Mouse (Mus musculus) limb, embryonic 11.5 days (tissue): ENCODE data around the gene Dgka. TPM values are rescaled to one million over a fixed set of nuclear protein-coding genes. Genes with fewer than 3 reads are reported as not detected.

ENCODE experiments used
- ATAC-seq: fragments of 200-750 bp; cut with Nextera tagmentation; 2 replicates; pipeline ENCODE4 v1.8.0; 2017; ENCODE audit warnings: low read depth; ENCODE audit not compliant: insufficient number of reproducible peaks, low FRiP score, low TSS enrichment
- DNase-seq: peaks from one replicate; pipeline ENCODE4 v3.0.0-alpha.2; 2015; ENCODE audit warnings: low spot score
- H3K27ac ChIP-seq: fragments of 300-500 bp; sonication (generic); replicated peaks from 2 replicates; pipeline ENCODE4 v1.5.1; 2014; ENCODE audit warnings: low read depth, mild to moderate bottlenecking, low read length
- H3K27me3 ChIP-seq: fragments of 300-500 bp; sonication (generic); 2 replicates; pipeline ENCODE4 v1.6.1; 2014; ENCODE audit warnings: mild to moderate bottlenecking, low read length, mixed read lengths; ENCODE audit not compliant: control insufficient read depth, insufficient read depth
- H3K36me3 ChIP-seq: fragments of 300-500 bp; sonication (generic); 2 replicates; pipeline ENCODE4 v1.6.1; 2014; ENCODE audit warnings: mild to moderate bottlenecking, low read length, moderate library complexity, mixed read lengths; ENCODE audit not compliant: control insufficient read depth, insufficient read depth
- H3K4me1 ChIP-seq: fragments of 300-500 bp; sonication (generic); 2 replicates; pipeline ENCODE4 v1.6.1; 2014; ENCODE audit warnings: low read length, mixed read lengths; ENCODE audit not compliant: control insufficient read depth, insufficient read depth
- H3K4me2 ChIP-seq: fragments of 300-500 bp; sonication (generic); 2 replicates; pipeline ENCODE4 v1.6.1; 2014; ENCODE audit warnings: low read depth, mild to moderate bottlenecking, moderate library complexity; ENCODE audit not compliant: severe bottlenecking
- H3K4me3 ChIP-seq: fragments of 300-500 bp; sonication (generic); 2 replicates; pipeline ENCODE4 v1.5.1; 2014; ENCODE audit warnings: low read depth, low read length
- H3K9ac ChIP-seq: fragments of 300-500 bp; sonication (generic); 2 replicates; pipeline ENCODE4 v1.6.1; 2014; ENCODE audit warnings: mild to moderate bottlenecking, low read length
- H3K9me3 ChIP-seq: fragments of 300-500 bp; sonication (generic); 2 replicates; pipeline ENCODE4 v1.6.1; 2016; ENCODE audit warnings: low read length; ENCODE audit not compliant: control insufficient read depth
- WGBS: fragments of 180-500 bp; shearing (Covaris S2); extraction: QIAGEN DNeasy Blood & Tissue Kit; methylation state at CpG from one replicate; pipeline ENCODE4 v1.1.7; 2014; 5-methylcytosine and 5-hydroxymethylcytosine counted together
- polyA plus RNA-seq: library from polyadenylated mRNA; unstranded; fragments of >200 nt; fragmentation: Nextera tagmentation; extraction: Ambion mirVana; gene quantifications from 2 replicates; pipeline ENCODE4 v1.2.1, GENCODE M21; 2014

Gene Dgka
- polyA plus RNA-seq, 1 experiment from 2014 or later: 5.4 TPM

DNA sequence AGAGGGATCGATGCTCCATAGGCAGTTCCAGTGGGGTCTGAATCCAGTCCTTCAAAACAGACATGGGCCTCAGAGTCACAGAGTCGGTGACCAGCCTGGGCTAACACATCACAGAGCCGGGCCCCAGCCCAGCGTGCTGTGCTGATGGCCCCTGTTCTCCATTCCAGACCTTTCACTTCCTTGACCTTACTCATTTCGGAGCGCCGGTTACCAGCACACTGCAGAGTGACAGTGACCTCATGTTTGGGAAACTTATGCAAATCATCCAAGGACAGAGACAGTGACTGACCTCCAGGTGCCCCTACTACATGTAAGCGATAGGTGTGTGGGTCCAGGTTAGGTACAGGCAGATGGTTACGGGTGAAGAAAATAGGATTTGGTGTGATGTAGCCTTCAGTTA lies 73.5 kb downstream of the Dgka start:
- Histone ChIP-seq H3K4me2 (no peak overlapping the region), H3K27me3 (no peaks in the 10 kb centered on the region), H3K9ac (no peak overlapping the region), H3K36me3 (0 out of 2 replicates have a peak, but pooled peaks cover 3% of the 10 kb centered on the region), H3K27ac (no peak overlapping the region), H3K4me3 (no peak overlapping the region), H3K4me1 (peaks cover 3% of the 10 kb centered on the region; the same call in 1 of the 2 replicates), H3K9me3 (no peaks in the 10 kb centered on the region)
- 94% methylated on average over 9 of the region's 9 CpGs for WGBS
- DNase-seq (no peak), ATAC-seq (no peak)

Other genes with a start within 250 kb of the Dgka start
- 3.1 and 4.4 TPM in 2 replicates for gene Myl6b, start 246.2 kb downstream of the Dgka start, polyA plus RNA-seq
- gene Esyt1, start 219.0 kb downstream of the Dgka start, polyA plus RNA-seq: 7.6 and 8.9 TPM in 2 replicates
- gene Zc3h10, start 197.1 kb downstream of the Dgka start, polyA plus RNA-seq: 15.3 and 19.4 TPM in 2 replicates
- gene Rpl41, start 195.6 kb downstream of the Dgka start, polyA plus RNA-seq: 4,010 and 4,046 TPM in 2 replicates
- gene Pa2g4, start 178.9 kb downstream of the Dgka start, polyA plus RNA-seq: 274 and 289 TPM in 2 replicates
- 7.6 and 8.1 TPM in 2 replicates for gene Erbb3, start 155.2 kb downstream of the Dgka start, polyA plus RNA-seq
- 831 and 876 TPM in 2 replicates for gene Rps26, start 118.1 kb downstream of the Dgka start, polyA plus RNA-seq
- gene Ikzf4, start 98.9 kb downstream of the Dgka start, polyA plus RNA-seq: 3.2 and 3.4 TPM in 2 replicates
- 12.2 and 12.3 TPM in 2 replicates for gene Suox, start 70.8 kb downstream of the Dgka start, polyA plus RNA-seq
- 62.4 and 62.5 TPM in 2 replicates for gene Rab5b, start 48.6 kb downstream of the Dgka start, polyA plus RNA-seq
- gene Pmel, start 40.7 kb downstream of the Dgka start, polyA plus RNA-seq: 0.34 and 0.87 TPM in 2 replicates
- gene Cdk2, start 39.8 kb downstream of the Dgka start, polyA plus RNA-seq: 151 TPM in 2 replicates
- gene Pym1, start 3.0 kb upstream of the Dgka start, polyA plus RNA-seq: 49.4 and 52.4 TPM in 2 replicates
- 0.35 and 0.55 TPM in 2 replicates for gene Mmp19, start 46.1 kb upstream of the Dgka start, polyA plus RNA-seq
- gene Dnajc14, start 59.2 kb upstream of the Dgka start, polyA plus RNA-seq: 33.3 and 37.8 TPM in 2 replicates
- gene Tmem198b, start 59.5 kb upstream of the Dgka start, polyA plus RNA-seq: 18.9 and 22.2 TPM in 2 replicates
- gene Sarnp, start 72.5 kb upstream of the Dgka start, polyA plus RNA-seq: 285 and 295 TPM in 2 replicates
- 51.8 and 54.5 TPM in 2 replicates for gene Ormdl2, start 76.8 kb upstream of the Dgka start, polyA plus RNA-seq
- gene Gdf11, start 146.9 kb upstream of the Dgka start, polyA plus RNA-seq: 17.5 and 18.1 TPM in 2 replicates
- gene Cd63, start 156.1 kb upstream of the Dgka start, polyA plus RNA-seq: 425 and 427 TPM in 2 replicates
- 7.7 and 7.8 TPM in 2 replicates for gene Rdh5, start 178.0 kb upstream of the Dgka start, polyA plus RNA-seq
- gene Bloc1s1, start 179.2 kb upstream of the Dgka start, polyA plus RNA-seq: 203 and 211 TPM in 2 replicates
- 0.10 and 0.12 TPM in 2 replicates for gene Itga7, start 189.0 kb upstream of the Dgka start, polyA plus RNA-seq
- gene Mettl7b, start 216.1 kb upstream of the Dgka start, polyA plus RNA-seq: not detected in 2 replicates
- gene Olfr9, start 244.6 kb upstream of the Dgka start, polyA plus RNA-seq: not detected in 2 replicates